Mouse (Mus musculus): ENCODE results near the gene Itsn1. TPM values are rescaled to one million over a fixed set of nuclear protein-coding genes. Genes with fewer than 3 reads are reported as not detected.

Itsn1 gene
- polyA plus RNA-seq, 1 experiment from 2014 or later = 21.7 TPM

DNA sequence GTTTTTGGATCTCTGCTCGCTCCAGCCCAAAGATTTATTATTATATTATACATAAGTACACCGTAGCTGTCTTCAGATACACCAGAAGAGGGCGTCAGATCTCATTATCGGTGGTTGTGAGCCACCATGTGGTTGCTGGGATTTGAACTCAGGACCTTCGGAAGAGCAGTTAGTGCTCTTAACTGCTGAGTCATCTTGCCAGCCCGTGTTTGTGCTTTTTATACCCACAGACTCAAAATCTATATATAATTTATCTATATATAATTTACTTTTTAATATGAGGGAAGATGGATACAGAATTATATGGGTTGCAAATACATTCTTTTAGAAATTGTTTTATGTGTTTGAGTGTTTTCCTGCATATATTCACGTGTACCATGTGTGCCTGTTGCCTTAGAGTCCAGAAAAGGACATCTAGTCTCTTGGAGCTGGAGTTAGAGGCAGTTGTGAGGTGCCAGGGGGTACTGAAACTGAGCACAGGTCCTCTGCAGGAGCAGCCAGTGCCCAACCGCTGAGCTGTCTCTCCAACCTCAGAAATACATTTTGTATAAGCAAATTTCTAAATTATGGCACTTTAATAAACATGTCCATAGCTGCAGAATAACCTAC, 203.1 kb downstream of the Itsn1 start:
- Histone ChIP-seq H3K9ac (no peak overlapping the region), H3K27ac (no peak overlapping the region), H3K9me3 (no peaks in the 10 kb centered on the region), H3K27me3 (replicated peaks) (no peaks in the 10 kb centered on the region), H3K4me3 (replicated peaks) (peak overlapping the region; percentile 99), H3K36me3 (peaks cover 23% of the 10 kb centered on the region), H3K4me2 (peak overlapping the region; percentile 61), H3K4me1 (peaks cover 9% of the 10 kb centered on the region; the same call in 1 of the 2 replicates)
- no peak for ATAC-seq (ENCODE audit: insufficient read depth, low FRiP score, low read depth)
- 50% methylated on average over 8 of the region's 8 CpGs for WGBS

DNA sequence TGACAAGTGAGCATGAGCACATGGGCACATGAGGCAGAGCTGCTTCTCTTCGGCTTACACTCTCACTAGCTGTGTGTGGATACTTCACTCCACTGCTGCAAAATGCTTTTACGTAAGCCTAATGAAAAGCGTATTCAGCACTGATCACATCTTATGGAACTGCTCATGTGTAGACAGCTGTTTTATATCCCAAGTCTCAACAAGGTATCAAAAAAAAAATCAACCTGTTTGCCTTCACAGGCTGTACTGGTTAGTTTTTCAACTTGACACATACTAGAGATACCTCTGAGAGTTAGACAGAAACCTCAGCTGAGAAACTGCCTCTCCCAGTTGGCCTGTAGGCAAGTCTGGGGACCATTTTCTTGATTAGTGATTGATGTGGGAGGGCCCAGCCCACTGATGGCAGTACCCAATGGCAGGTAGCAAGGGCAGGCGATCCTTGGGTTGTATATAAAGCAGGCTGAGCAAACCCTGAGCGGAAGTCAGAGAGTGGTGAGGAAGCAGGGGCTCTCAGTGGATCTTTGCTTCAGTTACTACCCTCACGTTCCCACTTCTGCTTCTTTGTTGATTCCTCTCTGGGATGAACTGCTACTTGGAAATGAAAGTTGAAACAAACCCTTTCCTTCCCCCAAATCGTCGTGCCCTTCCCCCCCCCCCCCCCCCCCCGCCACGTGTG, 203.9 kb downstream of the Itsn1 start:
- Histone ChIP-seq H3K4me1 (peaks cover 9% of the 10 kb centered on the region; the same call in 1 of the 2 replicates), H3K9ac (no peak overlapping the region), H3K27ac (no peak overlapping the region), H3K36me3 (peaks cover 15% of the 10 kb centered on the region), H3K9me3 (no peaks in the 10 kb centered on the region), H3K4me3 (replicated peaks) (no peak overlapping the region), H3K4me2 (no peak overlapping the region), H3K27me3 (replicated peaks) (no peaks in the 10 kb centered on the region)
- no peak for ATAC-seq (ENCODE audit: insufficient read depth, low FRiP score, low read depth)
- WGBS = 40% methylated on average over 8 of the region's 10 CpGs

DNA sequence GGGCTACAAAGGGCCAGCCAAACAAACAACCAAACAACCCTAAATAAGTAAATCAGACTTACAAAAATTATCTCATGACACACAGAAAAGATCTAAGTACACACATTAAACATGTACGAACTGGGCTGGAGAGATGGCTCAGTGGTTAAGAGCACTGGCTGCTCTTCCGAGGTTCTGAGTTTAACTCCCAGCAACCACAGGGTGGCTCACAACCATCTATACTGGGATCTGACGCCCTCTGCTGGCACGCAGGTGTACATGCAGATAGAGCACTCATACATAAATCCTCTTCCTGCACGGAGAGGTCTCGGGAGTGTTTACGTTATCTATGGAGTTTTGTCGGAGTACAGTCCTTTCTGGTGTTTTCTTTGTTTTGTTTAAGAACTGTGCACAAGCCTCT, 206.0 kb downstream of the Itsn1 start:
- Histone ChIP-seq H3K4me3 (replicated peaks) (no peak overlapping the region), H3K27ac (no peak overlapping the region), H3K4me1 (peaks cover 7% of the 10 kb centered on the region; the same call in 1 of the 2 replicates), H3K9ac (no peak overlapping the region), H3K9me3 (no peaks in the 10 kb centered on the region), H3K4me2 (no peak overlapping the region), H3K36me3 (no peaks in the 10 kb centered on the region), H3K27me3 (replicated peaks) (no peaks in the 10 kb centered on the region)
- 30% methylated on average over 8 of the region's 8 CpGs for WGBS
- ATAC-seq (ENCODE audit: insufficient read depth, low FRiP score, low read depth) = no peak

DNA sequence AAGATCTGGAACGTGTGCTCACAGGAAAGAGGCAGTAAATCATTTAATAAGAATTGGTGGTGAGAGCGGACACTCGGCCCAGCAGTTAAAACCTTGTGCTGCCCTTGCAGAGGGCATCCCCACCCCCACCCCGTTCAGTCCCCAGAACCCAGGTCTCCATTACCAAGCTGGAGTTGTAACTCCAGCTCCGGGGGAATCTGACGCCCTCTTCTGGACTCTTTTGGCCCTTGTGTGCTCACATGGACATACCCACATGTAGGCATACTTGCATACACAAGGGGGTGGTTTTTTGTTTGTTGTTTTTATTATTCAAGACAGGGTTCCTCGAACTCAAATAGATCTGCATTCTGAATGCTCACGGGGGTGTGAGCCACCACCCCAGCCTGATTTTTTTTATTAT, 206.6 kb downstream of the Itsn1 start:
- no peak overlapping the region for H3K9ac ChIP-seq

DNA sequence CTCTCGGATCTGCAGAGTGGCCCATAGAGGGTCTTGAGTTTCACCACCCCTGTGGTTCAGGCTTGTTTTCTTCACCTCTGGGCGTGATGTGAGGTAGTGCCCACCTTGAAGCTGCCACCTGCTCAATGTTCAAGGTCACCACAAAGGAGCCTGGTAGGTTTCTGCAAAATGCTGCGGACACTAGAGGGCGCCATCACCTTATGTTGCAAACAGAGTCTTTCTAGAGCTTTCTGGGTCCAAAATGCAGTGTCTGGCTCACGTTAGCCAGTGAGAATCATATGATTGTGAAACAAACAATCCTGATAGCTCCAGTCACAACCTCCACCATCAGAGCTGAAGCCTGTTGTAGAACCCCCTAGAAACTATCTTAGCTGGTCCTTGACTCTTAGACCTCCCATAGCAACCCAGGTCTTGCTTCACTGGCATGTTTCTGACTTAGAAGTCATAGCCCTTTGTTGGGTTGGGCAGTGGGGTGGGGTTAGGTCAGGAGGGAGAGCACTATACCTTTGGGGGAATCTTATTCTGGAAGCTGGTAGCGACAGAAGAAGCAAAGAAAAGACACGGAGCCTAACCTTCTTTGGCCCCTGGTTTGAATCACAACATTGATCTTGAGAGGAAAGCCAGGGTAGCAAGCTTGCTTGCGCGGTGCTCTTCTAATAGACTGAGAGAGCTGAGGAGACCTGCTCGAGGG, 207.4 kb downstream of the Itsn1 start:
- no peak overlapping the region for H3K27ac ChIP-seq
- H3K4me1 ChIP-seq = 0 out of 2 replicates have a peak, but pooled peaks cover 3% of the 10 kb centered on the region
- no peaks in the 10 kb centered on the region for H3K27me3 ChIP-seq (replicated peaks)
- H3K4me3 ChIP-seq (replicated peaks) = no peak overlapping the region
- no peak overlapping the region for H3K9ac ChIP-seq
- no peak overlapping the region for H3K4me2 ChIP-seq
- H3K36me3 ChIP-seq = no peaks in the 10 kb centered on the region
- 48% methylated on average over 10 of the region's 10 CpGs for WGBS
- no peak for ATAC-seq (ENCODE audit: insufficient read depth, low FRiP score, low read depth)
- H3K9me3 ChIP-seq = no peaks in the 10 kb centered on the region

More for the DNA sequence above, 206.6 kb downstream of the Itsn1 start:
- H3K36me3 ChIP-seq = no peaks in the 10 kb centered on the region
- no peak overlapping the region for H3K4me2 ChIP-seq
- 45% methylated on average over 8 of the region's 8 CpGs for WGBS
- H3K9me3 ChIP-seq = no peaks in the 10 kb centered on the region
- H3K4me1 ChIP-seq = 0 out of 2 replicates have a peak, but pooled peaks cover 3% of the 10 kb centered on the region
- H3K27ac ChIP-seq = no peak overlapping the region
- ATAC-seq (ENCODE audit: insufficient read depth, low FRiP score, low read depth) = no peak
- H3K4me3 ChIP-seq (replicated peaks) = no peak overlapping the region
- H3K27me3 ChIP-seq (replicated peaks) = no peaks in the 10 kb centered on the region

DNA sequence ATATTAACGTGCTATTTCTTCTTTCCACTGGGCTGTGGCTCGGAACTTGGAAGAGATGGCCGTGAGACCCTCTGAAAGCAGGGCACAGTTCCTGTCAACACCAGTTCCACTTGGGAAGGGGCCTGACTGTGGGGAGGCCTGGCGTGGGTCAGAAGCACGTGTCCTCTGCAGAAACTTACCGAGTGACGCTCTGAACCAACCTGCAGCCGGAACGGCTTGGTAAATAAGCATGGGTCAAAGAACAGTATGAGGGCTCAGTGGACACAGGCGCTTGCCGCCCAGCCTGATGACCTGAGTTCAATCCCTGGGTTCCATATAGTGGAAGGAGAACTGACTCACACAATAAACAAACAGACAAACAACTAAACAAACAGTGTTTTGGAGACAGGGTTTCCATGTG, 208.2 kb downstream of the Itsn1 start:
- 85% methylated on average over 11 of the region's 11 CpGs for WGBS
- H3K4me3 ChIP-seq (replicated peaks) = no peak overlapping the region
- H3K27ac ChIP-seq = no peak overlapping the region
- H3K27me3 ChIP-seq (replicated peaks) = no peaks in the 10 kb centered on the region
- H3K4me1 ChIP-seq = 0 out of 2 replicates have a peak, but pooled peaks cover 3% of the 10 kb centered on the region
- H3K36me3 ChIP-seq = no peaks in the 10 kb centered on the region
- no peak overlapping the region for H3K4me2 ChIP-seq
- no peak overlapping the region for H3K9ac ChIP-seq
- no peaks in the 10 kb centered on the region for H3K9me3 ChIP-seq
- ATAC-seq (ENCODE audit: insufficient read depth, low FRiP score, low read depth) = no peak

DNA sequence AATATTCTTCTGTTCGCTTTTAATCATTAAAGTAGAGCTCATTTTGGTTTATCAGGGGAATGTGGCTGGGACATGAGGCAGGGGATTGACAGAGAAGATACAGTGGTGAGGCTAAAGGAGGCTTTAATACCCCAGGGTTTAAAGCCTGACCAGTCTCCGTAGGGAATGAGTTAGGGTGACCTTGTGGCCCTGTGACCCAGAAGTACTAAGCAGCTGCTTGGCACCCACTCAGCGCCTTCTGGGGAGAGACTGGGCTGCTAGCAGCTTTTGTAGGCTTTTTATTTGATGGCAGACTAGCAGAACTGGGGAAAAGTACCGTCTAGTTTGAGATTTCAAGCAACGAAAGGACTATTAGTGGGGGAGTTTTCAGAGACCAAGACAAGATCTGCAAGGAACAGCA, 209.1 kb downstream of the Itsn1 start:
- Histone ChIP-seq H3K4me2 (no peak overlapping the region), H3K27ac (no peak overlapping the region), H3K4me3 (replicated peaks) (no peak overlapping the region), H3K36me3 (no peaks in the 10 kb centered on the region), H3K9me3 (no peaks in the 10 kb centered on the region), H3K9ac (no peak overlapping the region), H3K4me1 (0 out of 2 replicates have a peak, but pooled peaks cover 3% of the 10 kb centered on the region), H3K27me3 (replicated peaks) (no peaks in the 10 kb centered on the region)
- no peak for ATAC-seq (ENCODE audit: insufficient read depth, low FRiP score, low read depth)
- 78% methylated on average over 5 of the region's 5 CpGs for WGBS

DNA sequence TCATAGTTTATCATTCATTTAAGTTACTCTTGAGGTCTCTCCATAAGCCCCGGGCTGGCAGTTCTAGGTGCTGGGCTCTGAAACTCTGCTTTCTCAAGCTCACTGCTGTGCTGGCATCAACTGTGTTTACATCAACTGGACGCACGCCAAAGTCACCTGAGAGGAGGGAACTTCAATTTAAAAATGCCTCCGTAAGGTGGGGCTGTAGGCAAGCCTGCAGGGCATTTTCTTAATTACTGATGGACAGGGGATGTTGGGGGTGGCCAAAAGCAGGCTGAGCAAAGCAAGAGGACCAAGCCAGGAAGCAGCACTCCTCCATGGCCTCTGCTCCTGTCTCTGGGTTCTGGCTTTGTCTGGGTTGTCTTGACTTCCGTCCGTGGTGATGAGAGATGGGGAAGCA, 211.6 kb downstream of the Itsn1 start:
- Histone ChIP-seq H3K4me3 (replicated peaks) (no peak overlapping the region), H3K4me1 (0 out of 2 replicates have a peak, but pooled peaks cover 3% of the 10 kb centered on the region), H3K9me3 (no peaks in the 10 kb centered on the region), H3K27ac (no peak overlapping the region), H3K36me3 (no peaks in the 10 kb centered on the region), H3K27me3 (replicated peaks) (no peaks in the 10 kb centered on the region), H3K9ac (no peak overlapping the region), H3K4me2 (no peak overlapping the region)
- ATAC-seq (ENCODE audit: insufficient read depth, low FRiP score, low read depth) = no peak
- 58% methylated on average over 6 of the region's 6 CpGs for WGBS

DNA sequence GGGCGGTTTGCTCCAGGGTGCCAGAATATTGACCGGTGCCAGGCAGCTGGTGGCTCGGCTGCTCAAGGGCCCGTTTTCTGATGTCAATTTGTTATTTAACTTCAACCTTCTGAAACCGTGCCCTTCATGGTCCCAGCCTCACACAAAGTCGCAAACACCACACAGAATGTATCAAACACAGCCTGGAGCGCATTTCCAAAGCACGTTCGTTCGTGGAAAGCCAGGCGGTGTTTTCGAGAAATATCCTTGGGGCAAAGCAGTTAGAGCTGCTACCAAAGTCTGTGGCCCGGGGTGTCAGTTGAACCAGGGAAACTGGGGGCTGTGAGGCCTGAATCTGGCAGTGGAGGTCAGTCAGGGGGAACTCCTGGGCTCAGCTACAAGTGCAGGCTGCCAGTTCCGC, 213.1 kb downstream of the Itsn1 start:
- Histone ChIP-seq H3K9ac (no peak overlapping the region), H3K4me2 (no peak overlapping the region), H3K4me3 (replicated peaks) (no peak overlapping the region), H3K27ac (no peak overlapping the region), H3K9me3 (no peaks in the 10 kb centered on the region), H3K27me3 (replicated peaks) (no peaks in the 10 kb centered on the region), H3K36me3 (no peaks in the 10 kb centered on the region), H3K4me1 (no peaks in the 10 kb centered on the region)
- ATAC-seq (ENCODE audit: insufficient read depth, low FRiP score, low read depth) = no peak
- WGBS = 85% methylated on average over 14 of the region's 14 CpGs

DNA sequence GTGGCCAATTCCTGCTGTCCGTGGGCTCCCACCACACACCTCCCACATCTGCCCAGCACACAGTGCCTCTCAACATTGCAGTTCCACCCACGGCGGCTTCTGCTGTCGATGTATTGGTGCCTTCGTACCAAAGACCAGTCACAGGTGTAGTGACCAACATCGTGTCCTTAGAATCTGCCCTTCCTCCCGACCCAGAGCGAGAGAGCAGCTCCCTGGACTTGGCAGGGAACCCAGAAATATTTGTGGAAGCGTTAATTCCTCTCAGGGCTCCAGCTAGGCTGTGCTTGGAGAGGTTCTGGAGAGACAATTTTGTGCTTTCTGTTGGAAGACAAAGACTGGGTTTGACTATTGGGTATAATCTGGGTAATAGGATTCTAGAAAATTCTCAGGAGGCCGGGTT, 217.2 kb downstream of the Itsn1 start:
- 83% methylated on average over 10 of the region's 10 CpGs for WGBS
- no peak for ATAC-seq (ENCODE audit: insufficient read depth, low FRiP score, low read depth)

DNA sequence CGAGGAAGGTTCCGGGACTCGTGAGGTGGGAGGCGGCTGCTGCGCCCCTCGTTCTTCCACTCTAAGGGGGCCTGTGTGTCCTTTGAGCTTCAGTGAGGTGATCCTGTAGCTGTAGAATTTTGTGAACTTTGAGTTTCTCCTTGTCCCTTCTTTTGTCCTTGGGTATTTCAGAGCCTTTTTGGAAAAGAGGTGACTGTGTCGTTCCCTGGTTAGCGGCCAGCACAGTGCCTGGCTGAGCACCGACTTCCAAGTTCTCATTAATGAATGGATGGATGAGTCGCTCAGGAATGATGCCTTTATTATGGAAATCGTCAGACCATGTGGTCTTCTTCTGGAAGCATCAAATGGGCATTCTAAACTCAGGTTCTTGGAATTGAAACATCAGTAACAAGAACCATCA, 218.0 kb downstream of the Itsn1 start:
- Histone ChIP-seq H3K4me1 (no peaks in the 10 kb centered on the region), H3K9ac (no peak overlapping the region), H3K4me3 (replicated peaks) (no peak overlapping the region), H3K9me3 (no peaks in the 10 kb centered on the region), H3K4me2 (no peak overlapping the region), H3K36me3 (no peaks in the 10 kb centered on the region), H3K27ac (no peak overlapping the region), H3K27me3 (replicated peaks) (no peaks in the 10 kb centered on the region)
- 74% methylated on average over 11 of the region's 11 CpGs for WGBS
- ATAC-seq (ENCODE audit: insufficient read depth, low FRiP score, low read depth) = no peak

More for the DNA sequence above, 217.2 kb downstream of the Itsn1 start:
- no peak overlapping the region for H3K27ac ChIP-seq
- no peak overlapping the region for H3K4me3 ChIP-seq (replicated peaks)
- H3K9ac ChIP-seq = no peak overlapping the region
- no peaks in the 10 kb centered on the region for H3K4me1 ChIP-seq
- H3K36me3 ChIP-seq = no peaks in the 10 kb centered on the region
- H3K27me3 ChIP-seq (replicated peaks) = no peaks in the 10 kb centered on the region
- no peaks in the 10 kb centered on the region for H3K9me3 ChIP-seq
- H3K4me2 ChIP-seq = no peak overlapping the region

DNA sequence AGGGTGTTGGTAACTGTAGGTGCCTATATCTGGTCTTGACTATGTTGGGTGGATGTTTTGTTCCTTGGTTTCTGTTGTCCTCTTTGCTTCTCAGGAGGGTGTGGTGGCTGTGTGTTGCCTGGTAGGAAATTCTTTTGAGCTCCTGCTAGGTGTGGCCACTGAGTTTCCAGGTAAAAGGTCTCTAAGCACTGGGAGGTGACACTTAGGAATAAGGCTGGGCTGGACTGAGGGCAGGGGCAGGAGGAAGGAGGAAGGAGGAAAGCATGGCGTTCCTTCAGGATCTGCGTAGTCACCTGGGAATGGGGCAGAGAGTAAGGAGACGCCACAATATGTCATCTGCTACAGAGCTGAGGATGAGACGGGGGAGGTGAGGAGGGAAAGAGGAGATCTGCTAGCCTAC, 224.9 kb downstream of the Itsn1 start:
- Histone ChIP-seq H3K27me3 (replicated peaks) (no peaks in the 10 kb centered on the region), H3K4me2 (no peak overlapping the region), H3K27ac (no peak overlapping the region), H3K4me3 (replicated peaks) (no peak overlapping the region), H3K4me1 (no peaks in the 10 kb centered on the region), H3K9me3 (no peaks in the 10 kb centered on the region), H3K36me3 (no peaks in the 10 kb centered on the region), H3K9ac (no peak overlapping the region)
- 85% methylated on average over 4 of the region's 4 CpGs for WGBS
- ATAC-seq (ENCODE audit: insufficient read depth, low FRiP score, low read depth) = no peak
